In genomic region chr3:107737609-107738190, GRCm38 (mm10) we compare ENCODE assay signal across 21 mouse cellular contexts. TPM values are rescaled to one million over a fixed set of nuclear protein-coding genes. Genes with fewer than 3 reads are reported as not detected.
A peak's percentile ranks its signal among the peaks of the same experiment; 100 is the strongest.
DNase-seq lines count a peak whose midpoint lies in the region; ATAC-seq lines count a peak whose summit lies in the region.
"Had no signal": no experiment of that assay in that cellular context is flagged by ENCODE, and none has a peak within 500 bp of the region (broad histone marks: within the 10 kb centered on the region; RNA-seq: fewer than 3 reads in every experiment).

No protein-coding gene starts in this region.

- H3K4me3 ChIP-seq in hindbrain, embryonic 12.5 days = no peak overlapping the region
- H3K4me3 ChIP-seq: embryonic facial prominence, embryonic 13.5 days; forebrain, embryonic 12.5 days; heart, embryonic 13.5 days; hindbrain, embryonic 13.5 days had no signal

- ATAC-seq in hindbrain, embryonic 12.5 days (ENCODE audit: low FRiP score) = no peak
- ATAC-seq: hindbrain, postnatal 0 days had no signal

- peaks cover 26% of the 10 kb centered on the region for H3K4me1 ChIP-seq in hindbrain, embryonic 12.5 days

- no peaks in the 10 kb centered on the region for H3K36me3 ChIP-seq in hindbrain, embryonic 12.5 days
- H3K36me3 ChIP-seq: hindbrain, embryonic 13.5 days had no signal

- no peaks in the 10 kb centered on the region for H3K27me3 ChIP-seq in hindbrain, embryonic 12.5 days
- H3K27me3 ChIP-seq: embryonic facial prominence, embryonic 13.5 days; forebrain, embryonic 12.5 days; heart, embryonic 13.5 days; hindbrain, embryonic 13.5 days had no signal

- 83% methylated on average over 1 of the region's 1 CpGs for WGBS in hindbrain, embryonic 12.5 days

- H3K4me2 ChIP-seq in hindbrain, embryonic 12.5 days (replicated peaks) = no peak overlapping the region
- H3K4me2 ChIP-seq: embryonic facial prominence, embryonic 13.5 days; forebrain, embryonic 12.5 days; heart, embryonic 13.5 days; hindbrain, embryonic 13.5 days had no signal

- H3K9me3 ChIP-seq in hindbrain, embryonic 12.5 days (replicated peaks) = no peaks in the 10 kb centered on the region
- H3K9me3 ChIP-seq: embryonic facial prominence, embryonic 13.5 days; forebrain, embryonic 12.5 days; heart, embryonic 13.5 days; hindbrain, embryonic 13.5 days had no signal

- peak; percentile 76 for DNase-seq in heart, adult 11 months
- no peak for DNase-seq in heart, adult 18-20 months
- DNase-seq in 3T3-L1 (ENCODE audit: low read depth, low spot score) (peak; percentile 87), NIH3T3 (ENCODE audit: low read depth) (peak; percentile 67)
- DNase-seq in fibroblast of lung, adult 2 months (ENCODE audit: low read depth) = peak; percentile 41
- no peak for DNase-seq in kidney, adult 11 months
- no peak for DNase-seq in frontal cortex, postnatal 10 days (ENCODE audit: low spot score in 2 of 2)
- DNase-seq: adrenal gland, adult 8-10 months; adrenal gland, postnatal 36 days; B cell, adult 2 months; cerebellum, adult 2 months; cerebellum, postnatal 14 days; forebrain, postnatal 0 days; heart, postnatal 36 days; kidney, adult 18-20 months had no signal

- H3K9ac ChIP-seq in hindbrain, embryonic 12.5 days = no peak overlapping the region
- H3K9ac ChIP-seq: embryonic facial prominence, embryonic 13.5 days; forebrain, embryonic 12.5 days; forebrain, postnatal 0 days; heart, embryonic 13.5 days; hindbrain, embryonic 13.5 days had no signal

- H3K27ac ChIP-seq in hindbrain, embryonic 12.5 days = no peak overlapping the region
- H3K27ac ChIP-seq: embryonic facial prominence, embryonic 13.5 days; forebrain, embryonic 12.5 days; heart, embryonic 13.5 days; hindbrain, embryonic 13.5 days; hindbrain, postnatal 0 days had no signal

RNA-seq across cellular contexts. Expression of gene Csf1, which starts 22.6 kb away (rescaled TPM):
- 10 to 100 TPM; 25.5 to 25.8 TPM for total RNA-seq in heart, adult 18-20 months (2021)
- polyA plus RNA-seq in hindbrain, embryonic 12.5 days (2016; fragmentation: Nextera tagmentation; extraction: Ambion mirVana) = 8.8 and 9.2 TPM in 2 replicates

RNA-seq across cellular contexts. Expression of gene Ahcyl1, which starts 41.3 kb away (rescaled TPM):
- total RNA-seq in heart, adult 18-20 months (2021) = 10 to 100 TPM; 73.1 to 90.9 TPM
- polyA plus RNA-seq in hindbrain, embryonic 12.5 days (2016; fragmentation: Nextera tagmentation; extraction: Ambion mirVana) = 133 TPM in 2 replicates

Comparison
In these comparisons a context has a peak if more than half of its experiments do, and no peak if none do; other contexts are left out.
1. DNase-seq: peak in heart, adult 11 months (single experiment), 3T3-L1 (single experiment), NIH3T3 (single experiment) and fibroblast of lung, adult 2 months (single experiment); none in heart, adult 18-20 months (0 of 2), kidney, adult 11 months (single experiment) and frontal cortex, postnatal 10 days (0 of 2).